7 mouse cellular contexts compared by ENCODE assay signal in the genomic region with DNA sequence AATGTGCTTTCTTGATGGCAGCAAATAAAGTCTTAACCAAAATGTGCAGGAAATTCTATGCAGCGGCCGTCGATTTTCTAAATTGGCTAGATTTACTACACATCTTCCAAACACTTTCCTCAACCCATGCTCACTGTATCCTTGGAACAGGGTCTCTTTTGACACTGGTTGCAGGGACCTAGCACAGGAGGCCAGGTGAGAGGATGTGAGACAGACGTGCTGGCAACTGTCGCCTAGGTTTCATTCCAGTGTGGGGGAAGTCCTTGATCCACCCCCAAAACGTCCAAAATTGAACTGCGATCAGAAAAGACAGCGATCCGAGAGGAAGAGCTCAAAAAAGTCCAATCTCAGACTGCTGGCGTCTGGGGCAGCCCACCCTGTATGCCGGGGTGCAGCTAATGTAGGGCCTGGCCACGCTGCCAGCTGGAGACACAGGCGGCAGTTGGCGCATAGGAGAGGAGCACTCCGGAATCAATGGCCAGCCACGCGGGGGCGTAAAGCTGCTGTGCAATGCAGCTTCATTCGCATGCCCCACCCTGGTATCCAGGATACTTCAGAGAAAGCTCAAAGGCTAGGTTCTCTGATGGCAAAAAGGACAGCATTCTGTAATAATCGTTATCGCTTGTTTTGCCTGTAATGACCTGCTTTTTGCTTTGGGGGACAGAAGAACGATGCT. TPM values are rescaled to one million over a fixed set of nuclear protein-coding genes. Genes with fewer than 3 reads are reported as not detected.
DNase-seq lines count a peak whose midpoint lies in the region; ATAC-seq and TF ChIP-seq lines count a peak whose summit lies in the region.

No protein-coding gene starts in this region.

- H3K4me3 ChIP-seq in embryonic facial prominence, embryonic 10.5 days = peak overlapping the region; percentile 25; the same call in 1 of the 2 replicates
- H3K4me3 ChIP-seq in limb, embryonic 12.5 days (replicated peaks) = 0 out of 2 replicates have a peak overlapping the region, but pooled peaks have one; percentile 15
- 0 out of 2 replicates have a peak overlapping the region, but pooled peaks have one; percentile 10 for H3K4me3 ChIP-seq in midbrain, embryonic 14.5 days (replicated peaks; ENCODE audit: low read depth, low read length)
- no peak overlapping the region for H3K4me3 ChIP-seq in spleen, adult 2 months (ENCODE audit: extremely low read depth, insufficient read depth, insufficient read length)

- H3K9ac ChIP-seq in limb, embryonic 12.5 days (replicated peaks) = no peak overlapping the region
- H3K9ac ChIP-seq in midbrain, embryonic 14.5 days (replicated peaks; ENCODE audit: low read length) = no peak overlapping the region

- H3K27ac ChIP-seq in embryonic facial prominence, embryonic 10.5 days (replicated peaks) = no peak overlapping the region; the same call in 1 of the 2 replicates
- H3K27ac ChIP-seq in limb, embryonic 12.5 days = no peak overlapping the region
- no peak overlapping the region for H3K27ac ChIP-seq in midbrain, embryonic 14.5 days (replicated peaks; ENCODE audit: low read depth, low read length)
- H3K27ac ChIP-seq in spleen, adult 2 months (ENCODE audit: insufficient read depth, low read length) = no peak overlapping the region

- ATAC-seq in limb, embryonic 12.5 days (ENCODE audit: insufficient number of reproducible peaks, insufficient read depth, low FRiP score, low TSS enrichment, low read depth) = peak; percentile 89
- ATAC-seq in midbrain, embryonic 14.5 days (ENCODE audit: low FRiP score, low TSS enrichment) = peak; percentile 82

- 23% methylated on average over 22 of the region's 22 CpGs for WGBS in embryonic facial prominence, embryonic 10.5 days
- 20% methylated on average over 22 of the region's 22 CpGs for whole genome bisulfite sequencing in limb, embryonic 12.5 days
- 23% methylated on average over 22 of the region's 22 CpGs for WGBS in midbrain, embryonic 14.5 days
- WGBS in spleen, adult 2 months = 20% methylated on average over 22 of the region's 22 CpGs

- no peaks in the 10 kb centered on the region for H3K9me3 ChIP-seq in embryonic facial prominence, embryonic 10.5 days
- H3K9me3 ChIP-seq in limb, embryonic 12.5 days = no peaks in the 10 kb centered on the region
- no peaks in the 10 kb centered on the region for H3K9me3 ChIP-seq in midbrain, embryonic 14.5 days (ENCODE audit: control insufficient read depth, low read length)

- DNase-seq in adrenal gland, adult 2 months = peak; percentile 80
- peak; percentile 86 for DNase-seq in embryonic facial prominence, embryonic 10.5 days (ENCODE audit: low spot score)
- DNase-seq in heart, adult 18-20 months = peak; percentile 75 to 79
- DNase-seq in kidney, adult 18-20 months = peak; percentile 66
- DNase-seq in midbrain, embryonic 14.5 days = peak; percentile 92
- DNase-seq in spleen, adult 2 months (ENCODE audit: low read depth in 1 of 2, low spot score in 2 of 2) = peak; percentile 21 to 68

- TF ChIP-seq POLR2A in spleen, adult 2 months (IDR thresholded peaks at IDR 0.05; ENCODE audit: low read depth, low read length) = no peak

- H3K27me3 ChIP-seq in embryonic facial prominence, embryonic 10.5 days (replicated peaks; ENCODE audit: low read depth, poor library complexity, severe bottlenecking) = no peaks in the 10 kb centered on the region
- H3K27me3 ChIP-seq in limb, embryonic 12.5 days = no peaks in the 10 kb centered on the region
- no peaks in the 10 kb centered on the region for H3K27me3 ChIP-seq in midbrain, embryonic 14.5 days (ENCODE audit: control insufficient read depth, insufficient read depth, low read length)
- H3K27me3 ChIP-seq in spleen, adult 2 months (ENCODE audit: control insufficient read depth, insufficient read depth, low read length) = no peaks in the 10 kb centered on the region

- no peaks in the 10 kb centered on the region for H3K36me3 ChIP-seq in embryonic facial prominence, embryonic 10.5 days (replicated peaks)
- no peaks in the 10 kb centered on the region for H3K36me3 ChIP-seq in limb, embryonic 12.5 days
- H3K36me3 ChIP-seq in midbrain, embryonic 14.5 days (ENCODE audit: control insufficient read depth, insufficient read depth, low read length) = no peaks in the 10 kb centered on the region
- H3K36me3 ChIP-seq in spleen, adult 2 months (ENCODE audit: control insufficient read depth, insufficient read depth, low read length) = no peaks in the 10 kb centered on the region

- TF ChIP-seq CTCF in spleen, adult 2 months (IDR thresholded peaks at IDR 0.05; ENCODE audit: extremely low read depth, insufficient read depth, insufficient read length, insufficient replicate concordance) = peak; percentile 49; the same call in 1 of the 2 replicates

- peaks cover 6% of the 10 kb centered on the region; the same call in 1 of the 2 replicates for H3K4me1 ChIP-seq in embryonic facial prominence, embryonic 10.5 days
- H3K4me1 ChIP-seq in limb, embryonic 12.5 days (replicated peaks) = peaks cover 4% of the 10 kb centered on the region
- H3K4me1 ChIP-seq in midbrain, embryonic 14.5 days (ENCODE audit: control insufficient read depth, insufficient read depth, low read length) = no peaks in the 10 kb centered on the region
- no peaks in the 10 kb centered on the region; the same call in 1 of the 2 replicates for H3K4me1 ChIP-seq in spleen, adult 2 months (ENCODE audit: control insufficient read depth, insufficient read depth, insufficient read length)

- peak overlapping the region; percentile 50 for H3K4me2 ChIP-seq in limb, embryonic 12.5 days
- H3K4me2 ChIP-seq in midbrain, embryonic 14.5 days (ENCODE audit: low read length) = peak overlapping the region; percentile 42

RNA-seq across cellular contexts. Expression of a gene that starts 3.6 kb away (rescaled TPM):
- total RNA-seq in adrenal gland, adult 2 months (2021) = not detected
- not detected in 2 replicates for polyA plus RNA-seq in adrenal gland, adult 2 months (2012; rRNA removed)
- not detected in 2 replicates for polyA plus RNA-seq in embryonic facial prominence, embryonic 10.5 days (2016; fragmentation: Nextera tagmentation; extraction: Ambion mirVana)
- not detected for total RNA-seq in heart, adult 18-20 months (2021)
- not detected in 2 replicates for polyA plus RNA-seq in limb, embryonic 12.5 days (2016; fragmentation: Nextera tagmentation; extraction: Ambion mirVana)
- not detected in 2 replicates for polyA plus RNA-seq in midbrain, embryonic 14.5 days (2014; fragmentation: Nextera tagmentation; extraction: Ambion mirVana)
- not detected in 2 replicates for polyA plus RNA-seq in spleen, adult 2 months (2012; rRNA removed)

RNA-seq across cellular contexts. Expression of a gene that starts 10.3 kb away (rescaled TPM):
- not detected for total RNA-seq in adrenal gland, adult 2 months (2021)
- polyA plus RNA-seq in adrenal gland, adult 2 months (2012; rRNA removed) = not detected in 2 replicates
- not detected in 2 replicates for polyA plus RNA-seq in embryonic facial prominence, embryonic 10.5 days (2016; fragmentation: Nextera tagmentation; extraction: Ambion mirVana)
- not detected for total RNA-seq in heart, adult 18-20 months (2021)
- polyA plus RNA-seq in limb, embryonic 12.5 days (2016; fragmentation: Nextera tagmentation; extraction: Ambion mirVana) = not detected in 2 replicates
- not detected in 2 replicates for polyA plus RNA-seq in midbrain, embryonic 14.5 days (2014; fragmentation: Nextera tagmentation; extraction: Ambion mirVana)
- polyA plus RNA-seq in spleen, adult 2 months (2012; rRNA removed) = not detected in 2 replicates

RNA-seq across cellular contexts. Expression of a gene that starts 14.3 kb away (rescaled TPM):
- 100 to 1,000 TPM in 1 of 2 experiments, 10 to 100 TPM in 1; 82.1 to 114 TPM for total RNA-seq in adrenal gland, adult 2 months (2021)
- polyA plus RNA-seq in adrenal gland, adult 2 months (2012; rRNA removed) = 87.5 and 95.8 TPM in 2 replicates
- 149 and 153 TPM in 2 replicates for polyA plus RNA-seq in embryonic facial prominence, embryonic 10.5 days (2016; fragmentation: Nextera tagmentation; extraction: Ambion mirVana)
- 100 to 1,000 TPM; 121 to 123 TPM for total RNA-seq in heart, adult 18-20 months (2021)
- polyA plus RNA-seq in limb, embryonic 12.5 days (2016; fragmentation: Nextera tagmentation; extraction: Ambion mirVana) = 153 and 157 TPM in 2 replicates
- 135 and 152 TPM in 2 replicates for polyA plus RNA-seq in midbrain, embryonic 14.5 days (2014; fragmentation: Nextera tagmentation; extraction: Ambion mirVana)
- polyA plus RNA-seq in spleen, adult 2 months (2012; rRNA removed) = 19.3 and 33.1 TPM in 2 replicates
